Mouse (Mus musculus) monocyte, adult 59 days (primary cell): Measurements from ENCODE around the gene Aurka. TPM values are rescaled to one million over a fixed set of nuclear protein-coding genes. Genes with fewer than 3 reads are reported as not detected.

Experiments
- total RNA-seq, 2 experiments: library from RNA; stranded (reverse); gene quantifications; one replicate each; pipeline ENCODE4 v1.2.4; 2023

Aurka gene
- 1 to 10 TPM; 4.7 to 5.2 TPM for total RNA-seq

GRCm38 (mm10) chr2:172370411-172371223 lies at the start of gene Aurka, which contains the start of gene Cstf1:
Gene Aurka (minus strand): TSS chr2:172370535.
Gene Cstf1 (plus strand): TSS chr2:172370681.

GRCm38 (mm10) chr2:172393391-172394051 lies 23.2 kb upstream of the Aurka start, which contains the start of gene Cass4:
Gene Cass4 (plus strand): TSS chr2:172393794.

DNA sequence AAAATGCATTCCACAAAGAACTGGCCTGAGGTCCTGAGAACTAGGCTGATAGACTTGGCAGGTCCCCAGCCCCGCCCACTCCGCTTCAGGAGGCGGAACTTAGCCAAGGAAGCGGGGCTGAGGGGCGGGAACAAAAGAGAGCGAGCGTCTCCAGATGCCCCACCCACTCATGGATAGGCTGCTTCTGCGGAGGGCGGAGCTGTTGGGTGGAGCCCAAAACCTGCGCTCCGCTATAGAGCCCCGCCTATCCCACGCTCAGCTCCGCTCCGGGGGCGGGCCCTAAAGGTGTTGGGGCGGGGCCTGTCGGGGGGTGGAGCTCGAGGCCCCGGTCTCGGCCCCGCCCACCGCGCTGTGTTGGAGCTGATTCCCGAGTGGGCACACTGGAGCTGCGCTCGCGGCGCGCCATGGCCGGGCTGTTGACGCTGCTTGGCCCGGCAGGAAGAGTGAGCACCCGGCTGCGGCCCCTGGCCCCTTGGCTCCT lies 25.0 kb downstream of the Aurka start, which contains the start of gene Fam210b:
Fam210b (plus strand) TSS at position 308 of the 481 bp plus-strand sequence.

Other genes with a start within 250 kb of the Aurka start
- gene Mc3r, start 122.0 kb downstream of the Aurka start, total RNA-seq = not detected
- 10 to 100 TPM in 1 of 2 experiments, 1 to 10 TPM in 1; 9.6 to 10.7 TPM for gene Fam210b, start 25.0 kb downstream of the Aurka start, total RNA-seq
- 10 to 100 TPM; 28.4 to 28.7 TPM for gene Cstf1, start 146 bp upstream of the Aurka start, total RNA-seq
- gene Cass4, start 23.3 kb upstream of the Aurka start, total RNA-seq = 10 to 100 TPM; 13.3 to 15.2 TPM
- gene Rtf2, start 70.0 kb upstream of the Aurka start, total RNA-seq = 100 to 1,000 TPM in 1 of 2 experiments, 10 to 100 TPM in 1; 95.4 to 103 TPM
- gene Gcnt7, start 88.1 kb upstream of the Aurka start, total RNA-seq = not detected
- gene Fam209, start 102.0 kb upstream of the Aurka start, total RNA-seq = 1 to 10 TPM; 3.5 to 6.0 TPM
- not detected for gene Tfap2c, start 179.1 kb upstream of the Aurka start, total RNA-seq